Mouse (Mus musculus) large intestine, adult 2 months (tissue): ENCODE results near the gene Bud23. TPM values are rescaled to one million over a fixed set of nuclear protein-coding genes. Genes with fewer than 3 reads are reported as not detected.

Source experiments
- polyA plus RNA-seq: library from polyadenylated mRNA; depleted of rRNA; stranded (reverse); fragments of >200 nt; gene quantifications from 2 replicates; pipeline ENCODE4 v1.2.3, GENCODE M21; 2012; rRNA removed

The Bud23 gene
- polyA plus RNA-seq, 1 experiment = 52.2 TPM

Other genes with a start within 250 kb of the Bud23 start
- not detected in 2 replicates for gene Tmem270, start 158.2 kb downstream of the Bud23 start, polyA plus RNA-seq
- 0.27 and 0.77 TPM in 2 replicates for gene Cldn13, start 149.4 kb downstream of the Bud23 start, polyA plus RNA-seq
- gene Mettl27, start 132.6 kb downstream of the Bud23 start, polyA plus RNA-seq = 13.6 and 15.3 TPM in 2 replicates
- gene Cldn4, start 118.0 kb downstream of the Bud23 start, polyA plus RNA-seq = 111 and 235 TPM in 2 replicates
- 796 and 924 TPM in 2 replicates for gene Cldn3, start 78.7 kb downstream of the Bud23 start, polyA plus RNA-seq
- gene Abhd11, start 55.8 kb downstream of the Bud23 start, polyA plus RNA-seq = 159 and 170 TPM in 2 replicates
- 6.4 and 6.8 TPM in 2 replicates for gene Stx1a, start 41.5 kb downstream of the Bud23 start, polyA plus RNA-seq
- 31.4 and 38.8 TPM in 2 replicates for gene Dnajc30, start 757 bp downstream of the Bud23 start, polyA plus RNA-seq
- 3.0 and 4.0 TPM in 2 replicates for gene Vps37d, start 13.3 kb upstream of the Bud23 start, polyA plus RNA-seq
- 80.5 and 207 TPM in 2 replicates for gene Mlxipl, start 24.9 kb upstream of the Bud23 start, polyA plus RNA-seq
- 8.9 and 11.7 TPM in 2 replicates for gene Tbl2, start 84.7 kb upstream of the Bud23 start, polyA plus RNA-seq
- gene Bcl7b, start 103.3 kb upstream of the Bud23 start, polyA plus RNA-seq = 26.3 and 28.4 TPM in 2 replicates
- gene Baz1b, start 122.3 kb upstream of the Bud23 start, polyA plus RNA-seq = 16.2 and 19.7 TPM in 2 replicates
- 2.8 and 3.7 TPM in 2 replicates for gene Fzd9, start 186.3 kb upstream of the Bud23 start, polyA plus RNA-seq